Mouse (Mus musculus): Measurements from ENCODE around the gene Znhit2. TPM values are rescaled to one million over a fixed set of nuclear protein-coding genes. Genes with fewer than 3 reads are reported as not detected.

Gene Znhit2
- polyA plus RNA-seq, 1 experiment from 2014 or later, result 29.9 TPM

- no peaks in the 10 kb centered on the region for H3K9me3 ChIP-seq (ENCODE audit: control insufficient read depth, low read length)
- no peaks in the 10 kb centered on the region for H3K27me3 ChIP-seq (replicated peaks; ENCODE audit: control insufficient read depth, insufficient read depth, low read length)
- H3K36me3 ChIP-seq (ENCODE audit: control insufficient read depth, insufficient read depth, low read length), result peaks cover 12% of the 10 kb centered on the region; the same call in 1 of the 2 replicates
- H3K4me2 ChIP-seq (ENCODE audit: low read depth, low read length), result peak within 1 kb of the TSS; percentile 94
- peak within 1 kb of the TSS; percentile 88 for H3K27ac ChIP-seq (ENCODE audit: low read length)
- peak within 1 kb of the TSS; percentile 75 for H3K9ac ChIP-seq (ENCODE audit: low read depth, low read length)
- peak within 1 kb of the TSS; percentile 64 for H3K4me3 ChIP-seq (ENCODE audit: low read length)
- ATAC-seq, result peak; percentile 95
- H3K4me1 ChIP-seq (ENCODE audit: control insufficient read depth, insufficient read depth, low read length), result peaks cover 21% of the 10 kb centered on the region
- WGBS, result 8% methylated on average over 33 of the region's 33 CpGs
Observed at GRCm38 (mm10) chr19:6067724-6068415, 6.9 kb downstream of the Znhit2 start, which contains the start of gene Tm7sf2. TSS of gene Tm7sf2 (minus strand) at chr19:6068373.

- Histone ChIP-seq H3K27me3 (replicated peaks; ENCODE audit: control insufficient read depth, insufficient read depth, low read length) (no peaks in the 10 kb centered on the region), H3K9me3 (ENCODE audit: control insufficient read depth, low read length) (no peaks in the 10 kb centered on the region), H3K4me2 (ENCODE audit: low read depth, low read length) (no peak overlapping the region), H3K27ac (ENCODE audit: low read length) (no peak overlapping the region), H3K4me3 (ENCODE audit: low read length) (no peak overlapping the region), H3K36me3 (ENCODE audit: control insufficient read depth, insufficient read depth, low read length) (peaks cover 15% of the 10 kb centered on the region; the same call in 1 of the 2 replicates), H3K4me1 (ENCODE audit: control insufficient read depth, insufficient read depth, low read length) (peaks cover 19% of the 10 kb centered on the region), H3K9ac (ENCODE audit: low read depth, low read length) (no peak overlapping the region)
- ATAC-seq, result no peak
- 58% methylated on average over 4 of the region's 4 CpGs for WGBS
Observed at GRCm38 (mm10) chr19:6068951-6069350, 8.0 kb downstream of the Znhit2 start.

DNA sequence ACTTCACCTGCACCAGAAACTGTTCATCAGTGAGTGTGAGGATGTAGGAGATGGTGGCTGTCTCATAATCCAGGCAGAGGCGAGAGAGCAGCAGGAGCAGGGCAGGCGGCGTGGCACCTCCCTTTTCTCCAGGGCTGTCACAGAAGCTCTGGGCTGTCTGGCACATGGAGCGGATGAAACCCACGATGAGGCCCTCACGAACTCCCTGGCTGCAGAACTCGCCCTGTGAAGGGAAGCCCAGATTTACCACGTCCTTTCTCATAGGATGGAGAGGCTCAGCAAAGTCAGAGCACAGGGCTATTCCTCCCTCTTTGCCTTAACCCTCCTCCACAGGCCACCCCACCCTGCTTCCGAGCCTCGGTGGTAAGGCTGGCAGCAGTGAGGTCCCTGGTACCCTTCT is 8.9 kb downstream of the Znhit2 start:
- Histone ChIP-seq H3K9ac (ENCODE audit: low read depth, low read length) (no peak overlapping the region), H3K4me1 (ENCODE audit: control insufficient read depth, insufficient read depth, low read length) (peaks cover 19% of the 10 kb centered on the region), H3K4me3 (ENCODE audit: low read length) (no peak overlapping the region), H3K4me2 (ENCODE audit: low read depth, low read length) (no peak overlapping the region), H3K27ac (ENCODE audit: low read length) (no peak overlapping the region), H3K36me3 (ENCODE audit: control insufficient read depth, insufficient read depth, low read length) (peaks cover 15% of the 10 kb centered on the region; the same call in 1 of the 2 replicates), H3K9me3 (ENCODE audit: control insufficient read depth, low read length) (no peaks in the 10 kb centered on the region), H3K27me3 (replicated peaks; ENCODE audit: control insufficient read depth, insufficient read depth, low read length) (no peaks in the 10 kb centered on the region)
- WGBS, result 90% methylated on average over 10 of the region's 10 CpGs
- ATAC-seq, result no peak

GRCm38 (mm10) chr19:6070571-6071250 is 9.7 kb downstream of the Znhit2 start:
- no peak overlapping the region for H3K4me3 ChIP-seq (ENCODE audit: low read length)
- 89% methylated on average over 31 of the region's 31 CpGs for WGBS
- no peak overlapping the region for H3K9ac ChIP-seq (ENCODE audit: low read depth, low read length)
- no peaks in the 10 kb centered on the region for H3K9me3 ChIP-seq (ENCODE audit: control insufficient read depth, low read length)
- ATAC-seq, result no peak
- H3K36me3 ChIP-seq (ENCODE audit: control insufficient read depth, insufficient read depth, low read length), result peaks cover 15% of the 10 kb centered on the region; the same call in 1 of the 2 replicates
- no peaks in the 10 kb centered on the region for H3K27me3 ChIP-seq (replicated peaks; ENCODE audit: control insufficient read depth, insufficient read depth, low read length)
- no peak overlapping the region for H3K27ac ChIP-seq (ENCODE audit: low read length)
- H3K4me1 ChIP-seq (ENCODE audit: control insufficient read depth, insufficient read depth, low read length), result peaks cover 19% of the 10 kb centered on the region
- H3K4me2 ChIP-seq (ENCODE audit: low read depth, low read length), result no peak overlapping the region

- Histone ChIP-seq H3K4me3 (ENCODE audit: low read length) (no peak overlapping the region), H3K9me3 (ENCODE audit: control insufficient read depth, low read length) (no peaks in the 10 kb centered on the region), H3K9ac (ENCODE audit: low read depth, low read length) (no peak overlapping the region), H3K27me3 (replicated peaks; ENCODE audit: control insufficient read depth, insufficient read depth, low read length) (no peaks in the 10 kb centered on the region), H3K4me2 (ENCODE audit: low read depth, low read length) (no peak overlapping the region), H3K36me3 (ENCODE audit: control insufficient read depth, insufficient read depth, low read length) (peaks cover 15% of the 10 kb centered on the region; the same call in 1 of the 2 replicates), H3K27ac (ENCODE audit: low read length) (no peak overlapping the region), H3K4me1 (ENCODE audit: control insufficient read depth, insufficient read depth, low read length) (peaks cover 22% of the 10 kb centered on the region)
- ATAC-seq, result no peak
- 92% methylated on average over 19 of the region's 19 CpGs for WGBS
Observed at GRCm38 (mm10) chr19:6071261-6071660, 10.3 kb downstream of the Znhit2 start.

DNA sequence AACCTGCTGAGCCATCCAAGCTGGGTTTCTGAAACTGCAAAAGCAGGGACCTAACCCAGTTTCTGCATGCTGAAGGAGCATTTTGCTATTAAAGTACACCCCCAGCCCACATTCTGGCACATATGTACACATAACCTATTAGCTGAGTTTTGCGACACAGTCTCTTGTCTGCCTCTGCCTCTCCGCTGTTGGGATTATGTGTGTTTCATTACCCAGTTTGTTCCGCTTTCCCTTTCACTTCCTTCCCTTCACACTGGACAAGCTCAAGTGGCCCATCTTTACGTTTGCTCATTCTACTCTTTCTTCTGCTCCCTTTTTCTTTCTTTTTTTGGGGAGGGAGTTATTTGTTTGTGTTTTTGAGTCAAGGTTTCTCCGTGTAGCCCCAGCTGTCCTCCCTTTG is 12.9 kb downstream of the Znhit2 start:
- peaks cover 15% of the 10 kb centered on the region; the same call in 1 of the 2 replicates for H3K36me3 ChIP-seq (ENCODE audit: control insufficient read depth, insufficient read depth, low read length)
- no peaks in the 10 kb centered on the region for H3K9me3 ChIP-seq (ENCODE audit: control insufficient read depth, low read length)
- no peak overlapping the region for H3K27ac ChIP-seq (ENCODE audit: low read length)
- 89% methylated on average over 5 of the region's 5 CpGs for WGBS
- no peaks in the 10 kb centered on the region for H3K27me3 ChIP-seq (replicated peaks; ENCODE audit: control insufficient read depth, insufficient read depth, low read length)
- no peak for ATAC-seq
- no peak overlapping the region for H3K4me3 ChIP-seq (ENCODE audit: low read length)
- H3K9ac ChIP-seq (ENCODE audit: low read depth, low read length), result no peak overlapping the region
- peaks cover 7% of the 10 kb centered on the region for H3K4me1 ChIP-seq (ENCODE audit: control insufficient read depth, insufficient read depth, low read length)
- H3K4me2 ChIP-seq (ENCODE audit: low read depth, low read length), result no peak overlapping the region

DNA sequence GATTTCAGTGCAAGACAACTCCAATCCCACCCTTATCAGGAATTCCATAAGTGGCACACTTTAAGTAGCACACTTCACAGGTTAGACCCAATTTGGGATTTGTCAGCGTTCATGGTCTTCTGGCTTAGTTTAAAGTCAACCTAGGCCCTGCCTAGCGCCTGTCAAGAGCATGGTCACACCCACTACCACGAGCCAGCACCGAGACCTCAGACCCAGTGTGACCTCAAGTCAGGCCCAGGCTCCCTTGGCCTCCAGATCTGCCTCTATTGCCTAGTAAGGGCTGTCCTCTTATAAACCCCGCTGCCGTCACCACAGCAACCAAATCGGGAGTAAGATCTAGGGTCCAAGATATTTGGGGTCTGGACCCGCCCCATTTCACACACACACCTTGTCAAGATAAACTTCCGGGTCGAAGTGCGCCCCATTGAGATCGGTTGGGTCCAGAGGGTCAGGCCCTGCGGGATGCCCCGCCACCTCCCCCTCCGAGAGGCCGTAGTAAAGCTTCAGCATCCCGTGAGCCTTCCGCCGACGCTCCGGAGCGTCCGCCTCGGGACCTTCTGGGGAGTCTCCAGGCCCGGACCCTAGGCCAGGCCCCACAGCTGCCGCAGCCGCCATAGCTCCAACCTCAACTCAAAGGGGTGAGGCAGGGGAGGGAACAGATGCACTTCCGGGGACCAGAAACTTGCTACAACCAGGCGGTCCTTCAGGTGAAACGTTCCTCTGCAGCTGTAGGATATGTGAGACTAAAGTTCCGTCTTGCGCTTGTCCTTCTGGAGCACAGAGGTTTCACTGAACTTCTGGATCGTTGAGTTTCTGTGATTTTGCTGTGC is 15.8 kb downstream of the Znhit2 start, which contains the start of gene Vps51:
Gene Vps51 (minus strand): TSS at position 668 of the 830 bp plus-strand sequence.
- Histone ChIP-seq H3K27me3 (replicated peaks; ENCODE audit: control insufficient read depth, insufficient read depth, low read length) (no peaks in the 10 kb centered on the region), H3K4me2 (ENCODE audit: low read depth, low read length) (peak within 1 kb of the TSS; percentile 75), H3K27ac (ENCODE audit: low read length) (peak within 1 kb of the TSS; percentile 88), H3K36me3 (ENCODE audit: control insufficient read depth, insufficient read depth, low read length) (peaks cover 8% of the 10 kb centered on the region), H3K4me1 (ENCODE audit: control insufficient read depth, insufficient read depth, low read length) (peaks cover 7% of the 10 kb centered on the region), H3K4me3 (ENCODE audit: low read length) (peak within 1 kb of the TSS; percentile 93), H3K9ac (ENCODE audit: low read depth, low read length) (peak within 1 kb of the TSS; percentile 93), H3K9me3 (ENCODE audit: control insufficient read depth, low read length) (no peaks in the 10 kb centered on the region)
- peak; percentile 94 for ATAC-seq
- under 1% methylated on average over 33 of the region's 33 CpGs for WGBS

GRCm38 (mm10) chr19:6079983-6080480 is 19.0 kb downstream of the Znhit2 start, which contains the start of gene Tmem262:
TSS of gene Tmem262 (plus strand) at chr19:6080033.
- Histone ChIP-seq H3K4me3 (ENCODE audit: low read length) (no peak within 1 kb of the TSS), H3K4me2 (ENCODE audit: low read depth, low read length) (no peak within 1 kb of the TSS), H3K36me3 (ENCODE audit: control insufficient read depth, insufficient read depth, low read length) (peaks cover 2% of the 10 kb centered on the region), H3K9ac (ENCODE audit: low read depth, low read length) (no peak within 1 kb of the TSS), H3K27me3 (replicated peaks; ENCODE audit: control insufficient read depth, insufficient read depth, low read length) (no peaks in the 10 kb centered on the region), H3K9me3 (ENCODE audit: control insufficient read depth, low read length) (no peaks in the 10 kb centered on the region), H3K4me1 (ENCODE audit: control insufficient read depth, insufficient read depth, low read length) (peaks cover 14% of the 10 kb centered on the region), H3K27ac (ENCODE audit: low read length) (no peak within 1 kb of the TSS)
- ATAC-seq, result no peak
- WGBS, result 92% methylated on average over 12 of the region's 12 CpGs

GRCm38 (mm10) chr19:6082156-6082555 is 21.2 kb downstream of the Znhit2 start, which contains the start of gene Gm28374:
TSS of gene Gm28374 (minus strand) at chr19:6082256.
- Histone ChIP-seq H3K9ac (ENCODE audit: low read depth, low read length) (no peak within 1 kb of the TSS), H3K27me3 (replicated peaks; ENCODE audit: control insufficient read depth, insufficient read depth, low read length) (no peaks in the 10 kb centered on the region), H3K4me1 (ENCODE audit: control insufficient read depth, insufficient read depth, low read length) (peaks cover 11% of the 10 kb centered on the region), H3K27ac (ENCODE audit: low read length) (no peak within 1 kb of the TSS), H3K36me3 (ENCODE audit: control insufficient read depth, insufficient read depth, low read length) (peaks cover 2% of the 10 kb centered on the region), H3K4me3 (ENCODE audit: low read length) (no peak within 1 kb of the TSS), H3K4me2 (ENCODE audit: low read depth, low read length) (no peak within 1 kb of the TSS), H3K9me3 (ENCODE audit: control insufficient read depth, low read length) (no peaks in the 10 kb centered on the region)
- WGBS, result 88% methylated on average over 9 of the region's 9 CpGs
- no peak for ATAC-seq
